Mouse (Mus musculus) frontal cortex, adult (tissue): ENCODE measurements around the gene Radil.

ENCODE experiments used
- ATAC-seq: cut with Nextera tagmentation; 2 replicates; pipeline ENCODE4 v1.9.2; 2017; ENCODE audit warnings: mild to moderate bottlenecking, moderate library complexity, mixed read lengths; ENCODE audit not compliant: low TSS enrichment

The Radil gene

GRCm38 (mm10) chr5:142486654-142487053 is 64.2 kb downstream of the Radil start:
- ATAC-seq = no peak

- no peak for ATAC-seq
Measured at GRCm38 (mm10) chr5:142483581-142483980, 67.3 kb downstream of the Radil start.

GRCm38 (mm10) chr5:142482512-142482911 is 68.4 kb downstream of the Radil start:
- no peak for ATAC-seq

DNA sequence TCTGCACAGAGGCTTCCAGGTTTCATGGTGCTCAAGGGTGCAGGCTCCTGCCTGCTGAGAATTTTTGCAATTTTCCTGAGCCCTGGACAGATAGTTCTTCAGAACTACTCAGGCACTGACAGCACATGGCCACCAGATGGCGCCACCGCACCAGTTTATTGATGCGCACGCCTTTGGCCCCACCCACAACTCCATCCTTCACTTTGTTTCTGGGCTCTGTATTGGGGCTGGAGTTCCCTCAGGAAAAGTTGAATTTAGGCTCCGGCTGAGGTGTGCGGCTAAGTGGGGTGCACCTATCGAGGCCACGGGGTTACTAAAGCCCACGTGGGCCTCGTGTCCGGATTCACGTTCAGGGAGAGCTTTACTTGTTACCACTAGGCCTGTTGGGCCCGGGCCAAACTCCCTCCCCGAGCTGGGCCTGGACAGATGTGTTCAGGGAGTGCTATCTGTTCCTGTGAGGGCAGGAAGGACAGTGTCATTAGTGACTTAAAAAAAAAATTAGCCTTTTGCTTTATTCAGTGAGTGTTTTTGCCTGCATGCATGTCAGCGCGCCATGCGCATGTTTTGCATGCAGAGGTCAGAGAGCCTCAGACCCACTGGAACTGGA is 72.0 kb downstream of the Radil start:
- peak; percentile 58 for ATAC-seq

DNA sequence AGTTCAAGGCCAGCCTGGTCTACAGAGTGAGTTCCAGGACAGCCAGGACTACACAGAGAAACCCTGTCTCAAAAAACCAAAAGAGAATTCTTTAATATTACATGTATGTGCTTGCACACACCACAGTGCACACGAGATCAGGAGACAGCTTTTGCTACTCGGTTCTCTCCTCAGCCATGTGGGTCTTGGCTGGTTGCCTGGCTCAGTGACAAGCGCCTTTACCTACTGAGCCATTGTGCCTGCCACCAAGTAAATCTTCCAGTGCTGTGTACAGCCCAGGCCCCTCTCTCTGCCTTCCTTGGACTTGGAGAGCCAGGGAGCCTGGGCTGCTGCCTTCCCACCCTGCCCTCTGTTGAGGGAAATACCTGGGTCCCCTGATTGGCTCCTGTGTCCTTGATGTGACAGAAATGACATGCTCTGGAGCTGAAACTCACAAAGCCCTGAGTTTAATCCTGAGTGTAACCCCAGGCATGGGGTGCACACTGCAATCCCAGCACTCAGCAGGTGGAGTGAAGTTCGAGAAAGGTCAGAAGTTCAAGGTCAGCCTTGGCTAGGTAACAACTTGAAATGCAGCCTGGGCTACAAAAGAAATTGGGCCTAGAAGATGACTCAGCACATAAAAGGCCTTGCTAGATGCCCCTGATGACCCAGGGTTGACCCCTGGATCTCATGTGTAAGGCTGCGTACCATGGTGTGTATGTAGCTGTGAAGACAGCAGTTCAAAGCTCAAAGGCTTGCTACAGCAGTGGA is 72.9 kb downstream of the Radil start:
- no peak for ATAC-seq

GRCm38 (mm10) chr5:142477346-142477745 is 73.6 kb downstream of the Radil start:
- no peak for ATAC-seq

- ATAC-seq = no peak
Measured at GRCm38 (mm10) chr5:142475669-142476068, 75.2 kb downstream of the Radil start.

- peak; percentile 86 for ATAC-seq
Measured at GRCm38 (mm10) chr5:142473696-142474095, 77.2 kb downstream of the Radil start.

DNA sequence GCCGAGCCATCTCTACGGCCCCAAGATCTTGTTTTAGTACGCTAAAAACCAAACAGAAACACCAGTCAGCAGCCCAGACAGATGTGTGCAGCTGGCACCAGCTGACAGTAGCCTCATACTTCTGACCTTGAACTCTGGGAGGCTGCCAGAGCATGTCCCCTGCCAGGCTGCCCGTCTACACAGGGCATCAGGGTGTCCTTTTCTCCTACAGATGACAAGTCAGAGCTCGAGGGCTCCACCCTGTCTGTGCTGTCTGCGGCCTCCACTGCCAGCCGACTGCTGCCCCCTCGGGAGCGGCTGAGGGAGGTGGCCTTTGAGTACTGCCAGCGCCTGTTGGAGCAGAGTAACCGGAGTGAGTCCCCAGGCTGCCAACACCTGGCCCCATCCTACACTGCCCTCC is 81.1 kb downstream of the Radil start:
- ATAC-seq = no peak

DNA sequence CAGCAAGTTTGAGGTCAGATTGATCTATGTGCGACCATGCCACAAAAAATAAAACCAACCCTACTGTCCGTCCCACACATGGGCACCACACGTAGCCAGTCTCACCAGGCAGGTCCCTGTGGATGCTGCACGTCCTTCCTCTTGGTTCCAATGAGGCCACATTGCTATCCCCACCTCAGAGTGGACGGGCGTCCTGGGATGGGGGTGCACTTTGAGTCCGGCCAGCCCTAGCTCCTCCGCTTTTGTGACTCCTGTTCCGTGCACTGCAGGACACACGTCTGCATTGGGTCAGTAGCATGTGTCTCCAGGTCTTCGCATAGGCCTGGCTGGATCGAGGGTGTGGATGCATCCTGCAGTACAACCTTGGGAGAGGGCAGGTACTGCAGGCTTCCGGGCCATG is 82.5 kb downstream of the Radil start:
- ATAC-seq = no peak

DNA sequence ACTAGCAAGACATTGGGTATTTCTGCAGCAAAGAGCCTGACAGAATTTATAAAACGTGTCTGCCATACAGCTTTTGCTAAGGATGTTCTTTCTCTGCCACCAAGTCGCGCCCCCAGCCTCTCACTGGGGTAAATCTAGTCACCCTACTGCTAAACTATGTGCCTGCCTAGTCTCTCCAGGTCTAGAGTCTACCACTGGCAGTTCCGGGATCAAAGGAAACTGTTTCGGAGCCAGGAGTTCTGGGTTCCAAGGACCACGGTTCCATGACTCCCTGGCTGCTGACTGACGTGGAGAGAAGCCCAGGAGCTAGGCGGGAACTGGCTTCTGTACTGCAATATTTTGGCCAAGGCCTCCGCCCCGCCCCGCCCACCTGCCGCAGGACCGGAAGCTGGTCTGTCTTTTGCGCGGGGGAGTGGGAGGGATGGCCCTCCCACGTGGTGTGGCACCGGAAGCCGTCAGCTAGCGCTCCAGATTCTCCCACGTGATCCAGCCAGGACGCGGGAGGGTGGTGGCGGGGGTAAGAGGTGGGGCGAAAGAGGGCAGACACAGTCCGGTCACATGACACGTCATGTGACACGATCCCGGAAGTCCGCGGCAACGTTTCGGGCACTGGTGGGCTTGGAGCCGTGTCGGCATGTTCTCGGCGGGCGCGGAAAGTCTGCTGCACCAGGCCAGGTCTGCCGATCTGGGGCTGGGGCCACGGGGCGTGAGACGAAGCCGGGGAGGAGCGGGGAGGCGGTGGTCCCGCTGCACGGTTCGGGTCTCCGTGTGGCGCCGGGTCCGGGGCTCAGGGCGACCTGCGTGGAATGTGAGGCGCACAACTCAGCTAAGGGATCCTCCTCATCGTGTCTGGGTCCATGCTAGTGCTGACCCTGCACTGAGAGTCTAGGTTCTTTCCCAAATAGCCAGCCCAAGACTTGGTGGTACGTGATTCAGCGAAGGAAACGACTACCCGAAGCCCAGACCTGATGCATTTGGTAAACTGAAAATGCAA is 87.1 kb downstream of the Radil start, which contains the start of gene Ap5z1:
Gene Ap5z1, plus strand, starts transcription at position 484 of the 994 bp plus-strand sequence.
- peak; percentile 68 for ATAC-seq

DNA sequence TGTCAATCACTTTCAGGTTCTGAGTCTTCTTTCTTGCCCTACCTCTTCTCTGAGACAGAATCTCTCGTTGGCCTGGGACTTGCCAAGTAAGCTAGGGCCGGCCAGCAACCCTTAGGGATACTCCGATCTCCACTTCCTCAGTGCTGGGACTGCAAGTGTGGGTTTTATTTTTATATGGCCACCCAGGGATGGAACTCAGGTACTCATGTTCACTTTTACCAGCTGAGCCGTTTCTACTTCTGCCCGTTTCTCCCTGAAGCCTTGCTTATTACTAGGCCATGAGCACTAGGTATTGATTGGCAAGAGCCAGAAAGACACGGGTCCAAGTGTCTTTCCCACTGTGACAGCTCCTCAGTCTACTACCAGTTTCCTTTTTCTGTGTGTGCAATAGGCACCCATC is 87.9 kb downstream of the Radil start:
- ATAC-seq = no peak

GRCm38 (mm10) chr5:142462641-142462948 is 88.3 kb downstream of the Radil start:
- ATAC-seq = no peak

DNA sequence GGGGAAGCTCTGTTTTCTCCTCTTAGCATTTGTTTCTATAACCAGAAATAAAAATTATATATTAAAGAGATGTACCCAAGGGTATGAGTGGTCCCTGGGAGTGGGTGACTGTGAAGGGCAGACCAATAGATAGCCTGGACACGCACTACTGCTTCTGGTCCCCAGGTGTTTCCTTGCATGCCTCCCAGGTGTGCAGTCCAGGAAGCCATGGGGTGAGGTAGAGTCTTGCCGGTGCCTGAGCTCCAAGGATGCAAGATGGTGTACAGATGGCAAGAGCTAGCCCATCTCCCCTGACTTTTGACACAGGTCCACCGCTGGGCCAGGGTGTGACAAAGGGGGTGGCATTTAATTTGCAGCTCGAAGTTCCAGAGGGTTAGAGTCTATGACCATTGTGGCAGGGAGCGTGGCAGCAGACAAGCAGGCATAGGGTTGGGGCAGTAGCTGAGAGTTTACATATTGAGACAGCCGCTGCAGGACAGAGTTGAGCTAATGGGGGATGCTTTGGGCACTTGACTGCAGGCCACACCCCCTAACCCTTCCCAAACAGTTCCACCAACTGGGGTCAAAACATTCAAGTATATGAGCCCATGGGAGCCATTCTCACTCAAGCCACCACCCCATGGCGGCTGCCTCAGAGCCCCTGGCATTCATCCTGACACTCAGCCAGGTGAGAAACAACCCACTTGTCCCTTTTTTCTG is 88.8 kb downstream of the Radil start:
- ATAC-seq = no peak

GRCm38 (mm10) chr5:142459834-142460233 is 91.1 kb downstream of the Radil start:
- no peak for ATAC-seq

GRCm38 (mm10) chr5:142458791-142459557 is 91.9 kb downstream of the Radil start:
- ATAC-seq = peak; percentile 31

- ATAC-seq = peak; percentile 62
Measured at GRCm38 (mm10) chr5:142457345-142457744, 93.6 kb downstream of the Radil start.

DNA sequence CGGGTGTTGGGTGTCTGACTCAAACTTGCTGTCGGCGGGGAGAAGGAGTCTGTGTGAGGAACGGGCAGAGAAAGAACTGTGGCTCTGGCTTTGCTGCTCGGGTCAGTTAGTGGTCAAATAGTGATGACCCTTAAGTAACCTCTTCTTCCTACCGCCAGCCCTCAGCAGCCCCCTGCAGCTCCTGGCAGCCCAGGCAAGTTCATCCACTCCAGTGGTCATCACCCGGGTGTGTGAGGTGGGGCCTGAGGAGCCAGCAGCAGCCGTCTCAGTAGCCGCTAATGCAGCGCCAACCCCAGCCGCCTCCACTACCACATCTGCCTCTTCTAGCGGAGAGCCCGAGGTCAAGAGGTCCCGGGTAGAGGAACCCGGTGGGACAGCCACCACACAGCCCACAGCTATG is 94.6 kb downstream of the Radil start:
- no peak for ATAC-seq

GRCm38 (mm10) chr5:142453742-142454141 is 97.2 kb downstream of the Radil start:
- ATAC-seq = no peak

- no peak for ATAC-seq
Measured at GRCm38 (mm10) chr5:142451759-142452158, 99.1 kb downstream of the Radil start.

DNA sequence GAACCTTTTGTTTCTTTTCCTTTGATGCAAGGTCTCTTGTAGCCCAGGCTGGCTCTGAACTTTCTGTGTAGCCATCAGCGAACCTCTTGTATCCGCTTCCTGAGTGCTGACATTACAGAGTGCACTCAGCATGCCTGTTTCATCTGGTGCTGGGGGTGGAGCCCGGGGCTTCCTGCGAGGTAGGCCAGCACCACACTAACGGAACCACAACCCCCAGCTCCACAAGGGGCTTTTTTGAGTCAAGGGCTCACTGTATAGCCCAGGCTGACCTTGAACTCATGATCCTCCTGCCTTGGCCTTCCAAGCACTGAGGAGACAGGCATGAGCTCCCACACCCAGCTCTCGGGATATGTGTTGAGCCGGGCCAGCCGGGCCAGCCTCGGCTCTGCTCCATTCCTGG is 100.1 kb downstream of the Radil start:
- no peak for ATAC-seq
